Mouse (Mus musculus): Measurements from ENCODE around the gene Zfp94. TPM values are rescaled to one million over a fixed set of nuclear protein-coding genes. Genes with fewer than 3 reads are reported as not detected.

Zfp94 gene
- total and polyA plus RNA-seq, 3 experiments: 1.9 to 3.8 (median 2.7) TPM

GRCm38 (mm10) chr7:24274456-24274855, 42.0 kb downstream of the Zfp94 start:
- WGBS: 90% methylated on average over 4 of the region's 4 CpGs
- Histone ChIP-seq H3K27ac (no peak overlapping the region), H3K4me1 (ENCODE audit: control insufficient read depth, insufficient read depth, low read length) (no peaks in the 10 kb centered on the region; the same call in 1 of the 2 replicates), H3K36me3 (ENCODE audit: control insufficient read depth, insufficient read depth, low read length) (no peaks in the 10 kb centered on the region; the same call in 1 of the 2 replicates), H3K9ac (ENCODE audit: low read depth, low read length) (no peak overlapping the region), H3K79me2 (replicated peaks; ENCODE audit: control insufficient read depth, insufficient read depth, low read length) (no peaks in the 10 kb centered on the region), H3K4me3 (no peak overlapping the region), H3K27me3 (ENCODE audit: control insufficient read depth, insufficient read depth, low read length) (no peaks in the 10 kb centered on the region)
- TF ChIP-seq CTCF (IDR thresholded peaks at IDR 0.05) (no peak), POLR2A (IDR thresholded peaks at IDR 0.05; ENCODE audit: insufficient read depth, low read depth, low read length) (no peak), EP300 (IDR thresholded peaks at IDR 0.05; ENCODE audit: insufficient read depth, low read depth, low read length) (no peak)
- intact Hi-C loops (cut with DNase I): no loop called here
- DNase-seq: no peak

- no peak for TF ChIP-seq POLR2A (IDR thresholded peaks at IDR 0.05; ENCODE audit: insufficient read depth, low read depth, low read length)
- no peak for TF ChIP-seq CTCF (IDR thresholded peaks at IDR 0.05)
- TF ChIP-seq EP300 (IDR thresholded peaks at IDR 0.05; ENCODE audit: insufficient read depth, low read depth, low read length): no peak
- no peaks in the 10 kb centered on the region for H3K79me2 ChIP-seq (replicated peaks; ENCODE audit: control insufficient read depth, insufficient read depth, low read length)
- H3K27ac ChIP-seq: no peak overlapping the region
- H3K4me3 ChIP-seq: no peak overlapping the region
- 98% methylated on average over 6 of the region's 6 CpGs for WGBS
- DNase-seq: no peak
- H3K9ac ChIP-seq (ENCODE audit: low read depth, low read length): no peak overlapping the region
- no peaks in the 10 kb centered on the region for H3K27me3 ChIP-seq (ENCODE audit: control insufficient read depth, insufficient read depth, low read length)
- intact Hi-C loops (cut with DNase I): no loop called here
- H3K4me1 ChIP-seq (ENCODE audit: control insufficient read depth, insufficient read depth, low read length): no peaks in the 10 kb centered on the region; the same call in 1 of the 2 replicates
- no peaks in the 10 kb centered on the region; the same call in 1 of the 2 replicates for H3K36me3 ChIP-seq (ENCODE audit: control insufficient read depth, insufficient read depth, low read length)
Observed at GRCm38 (mm10) chr7:24271191-24271590, 45.3 kb downstream of the Zfp94 start.

GRCm38 (mm10) chr7:24270288-24270672, 46.2 kb downstream of the Zfp94 start, which contains the start of gene Zfp93:
TSS of gene Zfp93 (plus strand) at chr7:24270420.
- intact Hi-C loops (cut with DNase I): loop anchor here (1.0 kb wide), 1 partner anchor 16 kb away; the partner anchor contains the start of gene Zfp108
- peak within 1 kb of the TSS; percentile 75 for H3K27ac ChIP-seq
- WGBS: 1% methylated on average over 12 of the region's 12 CpGs
- no peaks in the 10 kb centered on the region; the same call in 1 of the 2 replicates for H3K36me3 ChIP-seq (ENCODE audit: control insufficient read depth, insufficient read depth, low read length)
- no peaks in the 10 kb centered on the region for H3K27me3 ChIP-seq (ENCODE audit: control insufficient read depth, insufficient read depth, low read length)
- H3K79me2 ChIP-seq (replicated peaks; ENCODE audit: control insufficient read depth, insufficient read depth, low read length): no peaks in the 10 kb centered on the region
- peak; percentile 75 to 83 for DNase-seq
- TF ChIP-seq EP300 (IDR thresholded peaks at IDR 0.05; ENCODE audit: insufficient read depth, low read depth, low read length) (0 out of 2 replicates have a peak, but pooled peaks have one; percentile 46), CTCF (IDR thresholded peaks at IDR 0.05) (no peak), POLR2A (IDR thresholded peaks at IDR 0.05; ENCODE audit: insufficient read depth, low read depth, low read length) (peak; percentile 83)
- peak within 1 kb of the TSS; percentile 81 for H3K9ac ChIP-seq (ENCODE audit: low read depth, low read length)
- H3K4me3 ChIP-seq: peak within 1 kb of the TSS; percentile 89
- no peaks in the 10 kb centered on the region; the same call in 1 of the 2 replicates for H3K4me1 ChIP-seq (ENCODE audit: control insufficient read depth, insufficient read depth, low read length)

- peak in 1 of 2 experiments; percentile 21 for DNase-seq
- intact Hi-C loops (cut with DNase I): loop anchor here (1.0 to 5.0 kb wide), 5 partner anchors 15 to 187 kb away; partner anchors contain the start of genes Zfp108, Zfp180, Zfp235 and Zfp94
- 32% methylated on average over 7 of the region's 7 CpGs for WGBS
- Histone ChIP-seq H3K4me3 (peak overlapping the region; percentile 89), H3K36me3 (ENCODE audit: control insufficient read depth, insufficient read depth, low read length) (no peaks in the 10 kb centered on the region), H3K4me1 (ENCODE audit: control insufficient read depth, insufficient read depth, low read length) (no peaks in the 10 kb centered on the region; the same call in 1 of the 2 replicates), H3K27ac (peak overlapping the region; percentile 75), H3K27me3 (ENCODE audit: control insufficient read depth, insufficient read depth, low read length) (no peaks in the 10 kb centered on the region), H3K79me2 (replicated peaks; ENCODE audit: control insufficient read depth, insufficient read depth, low read length) (no peaks in the 10 kb centered on the region), H3K9ac (ENCODE audit: low read depth, low read length) (peak overlapping the region; percentile 61)
- TF ChIP-seq CTCF (IDR thresholded peaks at IDR 0.05): no peak
- TF ChIP-seq EP300 (IDR thresholded peaks at IDR 0.05; ENCODE audit: insufficient read depth, low read depth, low read length): no peak
- TF ChIP-seq POLR2A (IDR thresholded peaks at IDR 0.05; ENCODE audit: insufficient read depth, low read depth, low read length): no peak
Observed at GRCm38 (mm10) chr7:24269667-24270287, 46.7 kb downstream of the Zfp94 start.

- intact Hi-C loops (cut with DNase I): loop anchor here (2.0 to 5.0 kb wide), 4 partner anchors 48 to 187 kb away; partner anchors contain the start of genes Zfp180, Zfp235 and Zfp94
Observed at GRCm38 (mm10) chr7:24269256-24269655, 47.2 kb downstream of the Zfp94 start.

More at GRCm38 (mm10) chr7:24269256-24269655, 47.2 kb downstream of the Zfp94 start:
- H3K79me2 ChIP-seq (replicated peaks; ENCODE audit: control insufficient read depth, insufficient read depth, low read length): no peaks in the 10 kb centered on the region
- H3K27ac ChIP-seq: no peak overlapping the region
- H3K27me3 ChIP-seq (ENCODE audit: control insufficient read depth, insufficient read depth, low read length): no peaks in the 10 kb centered on the region
- TF ChIP-seq POLR2A (IDR thresholded peaks at IDR 0.05; ENCODE audit: insufficient read depth, low read depth, low read length) (no peak), EP300 (IDR thresholded peaks at IDR 0.05; ENCODE audit: insufficient read depth, low read depth, low read length) (no peak), CTCF (IDR thresholded peaks at IDR 0.05) (no peak)
- 71% methylated on average over 3 of the region's 3 CpGs for WGBS
- no peak for DNase-seq
- no peaks in the 10 kb centered on the region; the same call in 1 of the 2 replicates for H3K4me1 ChIP-seq (ENCODE audit: control insufficient read depth, insufficient read depth, low read length)
- no peaks in the 10 kb centered on the region for H3K36me3 ChIP-seq (ENCODE audit: control insufficient read depth, insufficient read depth, low read length)
- no peak overlapping the region for H3K9ac ChIP-seq (ENCODE audit: low read depth, low read length)
- H3K4me3 ChIP-seq: no peak overlapping the region

Data from heart, adult 2 months (tissue).